Mouse (Mus musculus) telencephalon, adult 2 months (tissue): ENCODE measurements at regions not wholly inside any gene's neighbourhood (a gene's known extent, or its start where the extent isn't known, plus 50 kb on each side); places are given as distances from the start of the nearest gene placed in this dataset.

Experiments
- DNase-seq: peaks from one replicate; pipeline ENCODE4 v3.0.0-alpha.2; 2011; ENCODE audit warnings: low read depth, low spot score

DNA sequence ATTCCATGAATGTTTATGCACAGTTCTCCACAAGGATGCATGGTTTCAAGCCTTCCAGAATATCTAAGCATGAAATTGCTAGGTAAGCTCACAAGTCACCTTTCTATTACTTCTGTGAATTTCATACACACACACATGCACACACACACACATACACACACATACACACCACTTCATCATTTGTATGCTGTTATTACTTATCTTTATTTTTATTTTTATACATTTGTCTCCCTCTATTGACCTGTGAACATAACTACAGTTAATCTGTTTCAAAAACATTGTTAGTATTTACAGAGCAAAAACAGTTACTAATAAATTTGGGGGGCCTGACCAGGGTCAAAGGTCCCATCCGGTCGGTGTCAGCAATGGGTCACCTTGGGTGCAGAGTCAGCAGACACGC, 212.6 kb upstream of the Depdc1a start:
- no peak for DNase-seq

DNA sequence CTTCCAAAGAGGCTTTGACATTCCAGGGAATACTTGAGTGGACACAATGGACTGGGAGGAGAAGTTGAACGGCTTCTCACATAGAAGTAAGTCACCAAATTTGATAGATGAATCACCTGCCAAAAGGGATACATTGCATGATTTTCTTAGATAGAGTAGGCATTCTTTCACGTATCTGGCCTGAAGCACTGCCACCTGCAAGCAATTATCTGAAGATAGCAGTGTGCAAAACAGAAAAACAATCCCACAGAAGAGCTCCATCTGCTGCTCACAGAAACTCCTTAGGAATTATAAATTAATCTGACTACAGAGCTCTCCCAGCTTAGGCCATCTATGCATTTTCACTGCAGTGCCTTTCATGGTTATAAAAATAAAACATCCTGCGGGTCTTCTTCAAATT, 177.8 kb upstream of the Depdc1a start:
- DNase-seq: peak; percentile 5

DNA sequence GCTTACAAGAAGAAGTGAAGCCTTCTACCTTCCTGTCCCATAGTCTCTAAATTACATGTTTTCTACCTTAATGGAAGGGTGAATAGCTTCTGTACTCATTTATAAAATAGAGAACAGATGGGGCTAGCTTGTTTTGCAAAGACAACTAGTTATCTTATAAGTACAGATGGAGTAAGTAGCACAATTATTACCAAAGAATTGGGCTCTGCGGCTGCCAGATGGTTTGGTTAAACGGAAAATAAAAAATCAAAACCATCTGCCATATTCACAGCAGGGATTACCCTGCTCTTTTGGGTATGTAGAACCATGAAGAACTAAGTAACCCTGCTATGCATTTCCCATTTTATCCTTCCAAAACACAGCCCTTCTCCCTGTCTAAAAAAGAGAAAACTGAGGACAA, 147.2 kb upstream of the Depdc1a start:
- DNase-seq: peak; percentile 17

- no peak for DNase-seq
These were observed 141.5 kb upstream of the Depdc1a start for GRCm38 (mm10) chr3:159353730-159354129.

GRCm38 (mm10) chr3:159373177-159373576, 122.1 kb upstream of the Depdc1a start:
- no peak for DNase-seq
